Mouse (Mus musculus) cerebellum, adult 2 months (tissue): ENCODE measurements around the gene Daglb. TPM values are rescaled to one million over a fixed set of nuclear protein-coding genes. Genes with fewer than 3 reads are reported as not detected.
"Not testable (repeated sequence)": the region's sequence is repeated elsewhere in the genome, so short reads cannot be mapped to it uniquely, and the experiment has no call there.

ENCODE experiments used
- DNase-seq, 2 experiments: peaks; one replicate each; pipeline ENCODE4 v3.0.0; 2021
- H3K27ac ChIP-seq: fragments of 200-500 bp; 2 replicates; pipeline ENCODE4 v1.5.1; 2012; ENCODE audit warnings: low read length, control low read depth, inconsistent platforms; ENCODE audit not compliant: insufficient read depth
- H3K27me3 ChIP-seq: fragments of 200-500 bp; 2 replicates; pipeline ENCODE4 v1.6.1; 2012; ENCODE audit warnings: inconsistent platforms, mild to moderate bottlenecking, low read length, moderate library complexity; ENCODE audit not compliant: control insufficient read depth, insufficient read depth
- H3K4me1 ChIP-seq: fragments of 200-500 bp; 2 replicates; pipeline ENCODE4 v1.6.1; 2011; ENCODE audit warnings: low read length; ENCODE audit not compliant: control insufficient read depth, insufficient read depth
- H3K4me3 ChIP-seq: fragments of 200-500 bp; replicated peaks from 2 replicates; pipeline ENCODE3; 2011; ENCODE audit warnings: mild to moderate bottlenecking, low read depth, low read length, control low read depth; ENCODE audit not compliant: insufficient read depth
- CTCF ChIP-seq: fragments of 200-500 bp; IDR thresholded peaks from 2 replicates; pipeline ENCODE4 v1.5.1; 2011; ENCODE audit warnings: low read depth, mild to moderate bottlenecking, control low read depth, low read length, moderate library complexity, borderline replicate concordance; ENCODE audit not compliant: insufficient read depth
- POLR2A ChIP-seq: fragments of 200-500 bp; IDR thresholded peaks from 2 replicates; pipeline ENCODE4 v1.6.1; 2011; ENCODE audit warnings: low read length, control low read depth, borderline replicate concordance; ENCODE audit not compliant: insufficient read depth
- WGBS: fragments of 180-500 bp; shearing (Covaris S2); methylation state at CpG from one replicate; pipeline ENCODE4 v1.1.7; 2018; 5-methylcytosine and 5-hydroxymethylcytosine counted together
- polyA plus RNA-seq: library from polyadenylated mRNA; depleted of rRNA; stranded (reverse); fragments of >200 nt; gene quantifications from 2 replicates; pipeline ENCODE4 v1.2.3, GENCODE M21; 2012

Daglb gene
- polyA plus RNA-seq, 1 experiment = 27.8 TPM

- no peak for DNase-seq
- Histone ChIP-seq H3K27me3 (no peaks in the 10 kb centered on the region), H3K27ac (no peak overlapping the region), H3K4me3 (no peak overlapping the region), H3K4me1 (no peaks in the 10 kb centered on the region)
- no peak for TF ChIP-seq CTCF
- 89% methylated on average over 4 of the region's 4 CpGs for WGBS
Measured at GRCm38 (mm10) chr5:143491736-143492135, 27.4 kb downstream of the Daglb start.

- Histone ChIP-seq H3K4me3 (no peak overlapping the region), H3K4me1 (no peaks in the 10 kb centered on the region), H3K27ac (no peak overlapping the region), H3K27me3 (no peaks in the 10 kb centered on the region)
- DNase-seq = no peak
- WGBS = 88% methylated on average over 10 of the region's 10 CpGs
- TF ChIP-seq CTCF (no peak), POLR2A (no peak)
Measured at GRCm38 (mm10) chr5:143493163-143493562, 28.8 kb downstream of the Daglb start.

- Histone ChIP-seq H3K4me1 (no peaks in the 10 kb centered on the region), H3K4me3 (no peak overlapping the region), H3K27ac (no peak overlapping the region), H3K27me3 (no peaks in the 10 kb centered on the region)
- no peak for DNase-seq
- TF ChIP-seq POLR2A (no peak), CTCF (no peak)
- 97% methylated on average over 6 of the region's 6 CpGs for WGBS
Measured at GRCm38 (mm10) chr5:143495708-143496107, 31.3 kb downstream of the Daglb start.

- Histone ChIP-seq H3K27me3 (no peaks in the 10 kb centered on the region), H3K4me1 (no peaks in the 10 kb centered on the region), H3K4me3 (no peak overlapping the region), H3K27ac (no peak overlapping the region)
- no peak for TF ChIP-seq CTCF
- TF ChIP-seq POLR2A = no peak
- WGBS = 85% methylated on average over 3 of the region's 3 CpGs
- DNase-seq = no peak
Measured at GRCm38 (mm10) chr5:143497451-143497850, 33.1 kb downstream of the Daglb start.

GRCm38 (mm10) chr5:143499197-143499596 is 34.8 kb downstream of the Daglb start:
- H3K27me3 ChIP-seq = no peaks in the 10 kb centered on the region
- no peak overlapping the region for H3K27ac ChIP-seq
- no peaks in the 10 kb centered on the region for H3K4me1 ChIP-seq
- WGBS = 96% methylated on average over 7 of the region's 7 CpGs
- DNase-seq = no peak
- TF ChIP-seq CTCF (no peak), POLR2A (no peak)
- no peak overlapping the region for H3K4me3 ChIP-seq

GRCm38 (mm10) chr5:143499686-143500085 is 35.3 kb downstream of the Daglb start:
- H3K27me3 ChIP-seq = no peaks in the 10 kb centered on the region
- no peak overlapping the region for H3K4me3 ChIP-seq
- no peak overlapping the region for H3K27ac ChIP-seq
- no peak for TF ChIP-seq POLR2A
- TF ChIP-seq CTCF = no peak
- DNase-seq = no peak
- WGBS = 88% methylated on average over 4 of the region's 4 CpGs
- no peaks in the 10 kb centered on the region for H3K4me1 ChIP-seq

GRCm38 (mm10) chr5:143500711-143501110 is 36.3 kb downstream of the Daglb start:
- H3K4me3 ChIP-seq, H3K4me1 ChIP-seq, H3K27me3 ChIP-seq, H3K27ac ChIP-seq, DNase-seq: not testable (repeated sequence)
- 90% methylated on average over 13 of the region's 14 CpGs for WGBS

- TF ChIP-seq CTCF = no peak
- TF ChIP-seq POLR2A = no peak
- Histone ChIP-seq H3K27me3 (no peaks in the 10 kb centered on the region), H3K4me1 (no peaks in the 10 kb centered on the region), H3K4me3 (no peak overlapping the region), H3K27ac (no peak overlapping the region)
- no peak for DNase-seq
- 70% methylated on average over 8 of the region's 8 CpGs for WGBS
Measured at GRCm38 (mm10) chr5:143501140-143501539, 36.8 kb downstream of the Daglb start.

GRCm38 (mm10) chr5:143501649-143502048 is 37.3 kb downstream of the Daglb start:
- no peaks in the 10 kb centered on the region for H3K27me3 ChIP-seq
- H3K4me3 ChIP-seq = no peak overlapping the region
- no peaks in the 10 kb centered on the region for H3K4me1 ChIP-seq
- TF ChIP-seq CTCF = no peak
- TF ChIP-seq POLR2A = no peak
- 16% methylated on average over 2 of the region's 2 CpGs for WGBS
- DNase-seq = peak in 1 of 2 experiments; percentile 34
- H3K27ac ChIP-seq = no peak overlapping the region
